Mouse (Mus musculus) frontal cortex, postnatal 36 days (tissue): Measurements from ENCODE around the gene Cct4.

ENCODE experiments used
- DNase-seq, 2 experiments: peaks; one replicate each; pipeline ENCODE4 v3.0.0; 2022; ENCODE audit warnings: low spot score in 2 of 2

Cct4 gene

GRCm38 (mm10) chr11:23029399-23029798 is 39.1 kb downstream of the Cct4 start:
- no peak for DNase-seq

- no peak for DNase-seq
Observed at GRCm38 (mm10) chr11:23047252-23047651, 56.9 kb downstream of the Cct4 start.

- DNase-seq, result no peak
Observed at GRCm38 (mm10) chr11:23047663-23048582, 57.6 kb downstream of the Cct4 start.

DNA sequence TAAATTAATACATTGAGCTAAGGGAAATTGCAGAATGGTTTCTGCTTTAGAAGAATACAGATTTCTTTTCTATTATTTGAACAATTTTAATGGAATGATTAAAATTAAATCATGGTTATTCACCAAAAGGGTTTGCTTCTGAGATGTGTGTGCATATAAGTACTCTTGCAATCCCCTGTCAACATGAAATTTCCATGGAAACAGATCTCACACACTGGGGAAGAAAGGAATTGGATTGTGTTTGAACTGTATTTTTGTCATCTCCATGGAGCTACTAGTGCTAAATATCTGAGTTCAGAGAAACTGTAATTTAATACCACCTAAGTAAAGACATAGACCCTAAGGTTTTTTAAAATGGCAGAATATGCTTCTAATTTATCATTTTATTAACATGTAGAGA is 59.3 kb downstream of the Cct4 start:
- DNase-seq, result no peak

DNA sequence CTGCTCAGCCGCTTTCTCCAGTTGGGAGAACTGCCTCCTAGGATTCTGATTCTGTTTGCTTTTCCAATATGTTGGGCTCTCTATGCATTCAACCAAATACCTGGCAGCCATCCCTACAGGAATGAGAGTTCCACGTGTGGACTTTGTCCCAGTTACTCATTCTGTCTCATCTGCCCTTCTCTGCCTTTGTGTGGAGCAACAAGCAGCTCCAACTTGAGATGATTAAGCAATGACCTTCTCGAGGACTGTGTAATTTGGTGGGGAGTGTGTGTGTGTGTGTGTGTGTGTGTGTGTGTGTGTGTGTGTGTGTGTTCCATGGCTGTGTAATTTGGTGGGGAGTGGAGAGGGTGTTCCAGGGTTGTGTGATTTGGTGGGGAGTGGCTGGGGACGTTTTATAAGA is 62.0 kb downstream of the Cct4 start:
- no peak for DNase-seq
